Mouse (Mus musculus) kidney, adult 18-20 months (tissue): Measurements from ENCODE around the gene Tmem262.
A peak's percentile ranks its signal among the peaks of the same experiment; 100 is the strongest.

ENCODE experiments used
- DNase-seq: peaks from one replicate; pipeline ENCODE4 v3.0.0; 2021

Gene Tmem262

GRCm38 (mm10) chr19:6061641-6062302, 18.1 kb upstream of the Tmem262 start:
- DNase-seq = peak; percentile 42

GRCm38 (mm10) chr19:6062418-6062817, 17.4 kb upstream of the Tmem262 start:
- DNase-seq = no peak

- DNase-seq = no peak
These were observed 16.8 kb upstream of the Tmem262 start for GRCm38 (mm10) chr19:6063081-6063480.

- no peak for DNase-seq
These were observed 13.3 kb upstream of the Tmem262 start for GRCm38 (mm10) chr19:6066571-6066970.

- DNase-seq = peak; percentile 81
These were observed 12.7 kb upstream of the Tmem262 start for GRCm38 (mm10) chr19:6067011-6067723.

- peak; percentile 90 for DNase-seq
These were observed 12.0 kb upstream of the Tmem262 start, which contains the start of gene Tm7sf2 for GRCm38 (mm10) chr19:6067724-6068415. TSS of gene Tm7sf2 (minus strand) at chr19:6068373.

GRCm38 (mm10) chr19:6068951-6069350, 10.9 kb upstream of the Tmem262 start:
- DNase-seq = no peak

- DNase-seq = no peak
These were observed 10.0 kb upstream of the Tmem262 start for GRCm38 (mm10) chr19:6069851-6070250.

- DNase-seq = no peak
These were observed 9.1 kb upstream of the Tmem262 start for GRCm38 (mm10) chr19:6070571-6071250.

GRCm38 (mm10) chr19:6071261-6071660, 8.6 kb upstream of the Tmem262 start:
- DNase-seq = no peak

GRCm38 (mm10) chr19:6073889-6074288, 5.9 kb upstream of the Tmem262 start:
- DNase-seq = no peak

GRCm38 (mm10) chr19:6076564-6077393, 3.1 kb upstream of the Tmem262 start, which contains the start of gene Vps51:
TSS of gene Vps51 (minus strand) at chr19:6077231.
- DNase-seq = peak; percentile 91

GRCm38 (mm10) chr19:6082156-6082555, 2.3 kb downstream of the Tmem262 start, which contains the start of gene Gm28374:
TSS of gene Gm28374 (minus strand) at chr19:6082256.
- DNase-seq = no peak

- peak; percentile 97 for DNase-seq
These were observed 4.8 kb downstream of the Tmem262 start, which contains the start of the genes Zfpl1 and Cdca5 for GRCm38 (mm10) chr19:6084478-6085248. TSS of gene Zfpl1 (minus strand) at chr19:6084956. TSS of gene Cdca5 (plus strand) at chr19:6084983.

- peak; percentile 52 for DNase-seq
These were observed 5.6 kb downstream of the Tmem262 start for GRCm38 (mm10) chr19:6085417-6085879.

GRCm38 (mm10) chr19:6088841-6089240, 9.0 kb downstream of the Tmem262 start:
- DNase-seq = no peak

- DNase-seq = no peak
These were observed 14.3 kb downstream of the Tmem262 start, which contains the start of gene AC131692.1 for GRCm38 (mm10) chr19:6094119-6094518. TSS of gene AC131692.1 (plus strand) at chr19:6094419.

GRCm38 (mm10) chr19:6097847-6098246, 18.0 kb downstream of the Tmem262 start:
- DNase-seq = no peak

GRCm38 (mm10) chr19:6101186-6101585, 21.4 kb downstream of the Tmem262 start:
- no peak for DNase-seq

GRCm38 (mm10) chr19:6102169-6102853, 22.5 kb downstream of the Tmem262 start:
- no peak for DNase-seq
